Mouse (Mus musculus): ENCODE results near the gene Pax8.

Pax8 gene

DNA sequence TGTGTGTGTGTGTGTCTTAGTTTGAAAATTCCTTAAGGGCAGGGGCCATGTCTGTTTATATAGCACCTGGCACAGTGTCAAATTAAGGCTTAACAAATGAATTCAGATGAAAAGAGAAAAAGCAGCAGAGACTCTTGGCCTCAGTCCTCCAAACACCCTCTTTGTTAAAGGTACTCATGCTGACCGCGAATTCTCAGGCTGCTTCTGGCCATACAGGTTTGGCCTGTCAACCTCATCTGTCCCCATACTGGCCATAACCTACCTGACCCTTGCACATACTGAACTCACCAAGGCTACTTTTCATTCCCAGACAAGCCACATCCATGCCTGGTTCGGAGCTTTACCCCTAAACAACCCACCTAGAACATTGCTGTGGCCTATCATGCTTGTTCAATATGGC lies 62.2 kb downstream of the Pax8 start:
- no peak for DNase-seq

- DNase-seq: peak; percentile 50
Measured at GRCm38 (mm10) chr2:24409166-24409565, 66.2 kb downstream of the Pax8 start.

GRCm38 (mm10) chr2:24407701-24408485 lies 67.5 kb downstream of the Pax8 start:
- DNase-seq: no peak

DNA sequence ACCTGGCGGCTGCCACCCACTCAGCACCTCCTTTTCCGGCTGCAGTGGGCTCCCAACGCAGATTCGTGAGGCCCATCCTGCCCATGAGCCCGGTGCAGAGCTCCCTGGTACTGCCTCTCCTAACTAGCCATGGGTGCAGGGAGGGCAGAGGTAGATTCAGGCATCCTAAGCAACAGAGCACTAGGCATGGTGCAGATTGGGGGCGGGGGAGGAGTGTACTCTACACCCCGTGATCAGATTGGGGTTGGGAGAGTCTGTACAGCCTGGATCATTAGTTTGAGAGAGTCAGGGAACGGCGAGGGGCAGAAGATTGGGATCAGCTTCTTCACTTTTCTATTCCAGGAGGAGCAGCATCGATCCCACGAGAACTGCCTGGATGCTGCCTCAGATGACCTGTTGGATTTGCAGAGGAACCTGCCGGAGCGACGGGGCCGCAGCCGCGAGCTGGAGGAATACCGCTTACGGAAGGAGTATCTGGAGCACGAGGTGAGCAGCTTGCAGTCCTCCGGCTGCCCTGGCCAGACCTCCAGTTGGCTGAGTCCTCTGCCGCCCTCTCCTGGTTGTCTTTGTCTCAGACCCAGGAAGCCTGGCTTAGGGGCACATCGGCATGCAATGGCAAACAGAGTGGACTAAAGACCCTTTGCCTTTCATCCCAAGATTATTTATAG lies 69.9 kb downstream of the Pax8 start:
- peak; percentile 78 for DNase-seq

DNA sequence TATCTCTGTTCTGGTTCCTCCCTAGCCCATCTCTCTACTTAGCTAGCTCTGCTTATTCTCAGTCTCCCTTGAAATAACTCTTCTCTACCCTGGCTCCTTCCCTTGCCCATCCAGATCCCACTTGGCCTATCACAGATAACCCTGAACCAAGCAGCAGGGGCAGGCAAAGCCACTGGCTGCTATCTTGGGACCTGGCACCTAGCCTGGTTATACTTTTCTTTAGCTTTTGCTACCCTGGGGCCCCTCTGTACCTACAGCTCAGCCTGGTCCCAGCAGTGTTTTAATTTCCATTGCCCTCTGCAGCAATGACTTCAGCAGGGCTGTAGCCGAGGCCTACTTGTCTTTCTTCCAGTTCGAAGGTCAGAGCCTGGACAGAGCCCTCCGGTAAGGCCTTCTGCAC lies 74.7 kb downstream of the Pax8 start:
- no peak for DNase-seq

- DNase-seq: no peak
Measured at GRCm38 (mm10) chr2:24397115-24397514, 78.3 kb downstream of the Pax8 start.

GRCm38 (mm10) chr2:24393251-24393650 lies 82.1 kb downstream of the Pax8 start:
- no peak for DNase-seq

GRCm38 (mm10) chr2:24387361-24388283 lies 87.8 kb downstream of the Pax8 start:
- no peak for DNase-seq

DNA sequence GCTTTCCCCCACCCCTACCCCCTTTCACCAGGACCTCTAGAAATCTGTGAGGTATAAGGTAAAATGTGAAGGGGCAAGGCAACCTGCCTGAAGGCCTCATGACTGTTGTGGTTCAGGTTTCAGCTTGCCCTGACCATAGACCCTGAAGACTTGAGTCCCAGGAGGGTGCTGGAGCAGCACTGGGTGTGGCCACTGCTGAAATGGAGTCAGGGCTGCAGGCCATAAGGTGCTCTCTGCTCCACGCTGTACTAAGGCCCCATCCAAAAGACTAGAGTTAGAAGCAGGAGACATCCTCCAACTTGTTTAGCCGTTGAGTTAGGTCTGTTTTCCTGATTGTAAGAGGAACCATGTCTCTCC lies 88.5 kb downstream of the Pax8 start:
- DNase-seq: peak; percentile 36

- DNase-seq: peak; percentile 62
Measured at GRCm38 (mm10) chr2:24386158-24386963, 89.0 kb downstream of the Pax8 start.

- DNase-seq: peak; percentile 85
Measured at GRCm38 (mm10) chr2:24385111-24385961, 90.1 kb downstream of the Pax8 start.

- DNase-seq: no peak
Measured at GRCm38 (mm10) chr2:24384393-24384792, 91.0 kb downstream of the Pax8 start.

GRCm38 (mm10) chr2:24383636-24384035 lies 91.8 kb downstream of the Pax8 start:
- DNase-seq: no peak

DNA sequence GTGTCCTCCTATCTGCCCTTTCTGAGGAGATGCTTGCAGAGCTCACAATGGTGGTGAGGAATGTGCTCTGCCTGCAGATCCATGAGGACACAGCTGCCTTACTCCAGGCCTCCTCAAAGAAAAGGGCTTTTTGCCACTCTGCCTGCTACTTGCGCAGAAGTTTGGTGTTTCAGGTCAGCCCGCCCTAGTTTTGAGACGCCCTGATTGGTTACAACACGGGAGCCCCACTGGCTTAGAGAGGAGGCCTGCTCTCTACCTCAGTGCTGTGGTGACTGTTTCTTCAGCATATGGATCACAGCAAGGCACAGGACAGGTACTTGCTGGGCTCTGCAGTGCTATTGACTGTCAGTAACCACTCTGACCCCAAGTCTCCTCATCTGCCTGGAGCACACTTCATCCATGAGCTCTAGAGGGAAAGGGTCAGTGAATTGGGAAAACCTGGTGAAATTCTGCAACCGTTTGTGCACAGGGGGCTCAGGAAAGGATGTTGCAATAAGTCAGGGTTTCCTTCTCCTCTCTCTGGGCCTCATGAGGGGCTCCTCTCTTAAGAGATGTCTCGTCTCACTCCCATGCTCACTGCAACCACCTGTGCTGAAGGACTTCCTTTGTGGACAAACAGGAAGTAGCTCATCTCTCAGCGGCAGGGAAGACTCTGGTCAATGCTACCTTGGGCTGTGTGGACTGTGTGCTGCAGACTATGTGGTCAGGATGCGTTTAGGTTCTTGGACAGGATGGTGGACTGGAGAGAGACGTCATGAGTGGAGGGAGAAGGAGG lies 92.8 kb downstream of the Pax8 start:
- DNase-seq: no peak

GRCm38 (mm10) chr2:24378747-24379450 lies 96.5 kb downstream of the Pax8 start:
- peak; percentile 29 for DNase-seq
